35 mouse cellular contexts compared by ENCODE assay signal in genomic region chr5:112674806-112675205, GRCm38 (mm10).
"Had no signal": no experiment of that assay in that cellular context is flagged by ENCODE, and none has a peak within 500 bp of the region (broad histone marks: within the 10 kb centered on the region; RNA-seq: fewer than 3 reads in every experiment).

No protein-coding gene starts in this region.

- H3K4me3 ChIP-seq: heart, embryonic 10.5 days; heart, embryonic 12.5 days; heart, embryonic 13.5 days; heart, embryonic 15.5 days; hindbrain, embryonic 10.5 days; hindbrain, embryonic 12.5 days; hindbrain, embryonic 13.5 days; hindbrain, embryonic 15.5 days; intestine, embryonic 15.5 days; kidney, embryonic 15.5 days; layer of hippocampus, adult 2 months had no signal

- H3K4me2 ChIP-seq: heart, embryonic 11.5 days; heart, embryonic 12.5 days; heart, embryonic 13.5 days; heart, embryonic 15.5 days; hindbrain, embryonic 12.5 days; hindbrain, embryonic 13.5 days; hindbrain, embryonic 14.5 days; hindbrain, embryonic 15.5 days; intestine, embryonic 15.5 days; kidney, embryonic 15.5 days had no signal

- H3K27ac ChIP-seq: heart, embryonic 10.5 days; heart, embryonic 13.5 days; heart, embryonic 15.5 days; hindbrain, embryonic 10.5 days; hindbrain, embryonic 12.5 days; hindbrain, embryonic 13.5 days; hindbrain, embryonic 14.5 days; hindbrain, embryonic 15.5 days; hindbrain, postnatal 0 days; intestine, embryonic 15.5 days; kidney, embryonic 15.5 days; kidney, postnatal 0 days; layer of hippocampus, adult 2 months had no signal

- H3K27me3 ChIP-seq: hindbrain, embryonic 12.5 days; hindbrain, embryonic 13.5 days; hindbrain, embryonic 15.5 days; intestine, embryonic 15.5 days; kidney, embryonic 15.5 days had no signal

- H3K4me1 ChIP-seq: heart, embryonic 15.5 days; kidney, embryonic 15.5 days had no signal

- H3K36me3 ChIP-seq: heart, embryonic 10.5 days; heart, embryonic 12.5 days; heart, embryonic 13.5 days; heart, embryonic 15.5 days; hindbrain, embryonic 10.5 days; hindbrain, embryonic 12.5 days; hindbrain, embryonic 13.5 days; hindbrain, embryonic 15.5 days; intestine, embryonic 15.5 days; kidney, embryonic 15.5 days had no signal

- ATAC-seq: hindbrain, embryonic 16.5 days; hindbrain, postnatal 0 days; inflammation-experienced regulatory T-cells, adult 6 months; intestine, embryonic 15.5 days; intestine, embryonic 16.5 days; intestine, postnatal 0 days had no signal

- DNase-seq: heart, postnatal 10 days; heart, postnatal 14 days; heart, postnatal 36 days; heart, postnatal 4 days; kidney, adult 11 months; kidney, adult 18-20 months; kidney, adult 2 months; kidney, adult 8-10 months; kidney, adult 9 months; kidney, postnatal 10 days; kidney, postnatal 14 days; kidney, postnatal 25 days; kidney, postnatal 36 days; kidney, postnatal 4 days; layer of hippocampus, adult 9-11 months; layer of hippocampus, postnatal 36 days had no signal

- H3K9me3 ChIP-seq: heart, embryonic 10.5 days; heart, embryonic 12.5 days; heart, embryonic 13.5 days; heart, embryonic 15.5 days; hindbrain, embryonic 10.5 days; hindbrain, embryonic 12.5 days; hindbrain, embryonic 13.5 days; hindbrain, embryonic 15.5 days; intestine, embryonic 15.5 days; kidney, embryonic 15.5 days had no signal

- H3K9ac ChIP-seq: heart, embryonic 12.5 days; heart, embryonic 13.5 days; heart, embryonic 15.5 days; hindbrain, embryonic 12.5 days; hindbrain, embryonic 13.5 days; hindbrain, embryonic 14.5 days; hindbrain, embryonic 15.5 days; intestine, embryonic 15.5 days; kidney, embryonic 15.5 days had no signal
